Mouse (Mus musculus) adrenal gland, adult 18-20 months (tissue): Measurements from ENCODE around the gene Ankrd39. TPM values are rescaled to one million over a fixed set of nuclear protein-coding genes. Genes with fewer than 3 reads are reported as not detected.
A peak's percentile ranks its signal among the peaks of the same experiment; 100 is the strongest.

Experiments
- DNase-seq, 2 experiments: peaks; one replicate each; pipeline ENCODE4 v3.0.0; 2021 to 2022; ENCODE audit warnings: low spot score in 2 of 2
- total RNA-seq, 2 experiments: library from RNA; stranded (reverse); gene quantifications; 1 replicate in 1 of 2; 2 replicates in 1 of 2; pipeline ENCODE4 v1.2.3; 2021

Ankrd39 gene
- total RNA-seq, 2 experiments from 2014 or later = 11.0 to 11.1 TPM

DNA sequence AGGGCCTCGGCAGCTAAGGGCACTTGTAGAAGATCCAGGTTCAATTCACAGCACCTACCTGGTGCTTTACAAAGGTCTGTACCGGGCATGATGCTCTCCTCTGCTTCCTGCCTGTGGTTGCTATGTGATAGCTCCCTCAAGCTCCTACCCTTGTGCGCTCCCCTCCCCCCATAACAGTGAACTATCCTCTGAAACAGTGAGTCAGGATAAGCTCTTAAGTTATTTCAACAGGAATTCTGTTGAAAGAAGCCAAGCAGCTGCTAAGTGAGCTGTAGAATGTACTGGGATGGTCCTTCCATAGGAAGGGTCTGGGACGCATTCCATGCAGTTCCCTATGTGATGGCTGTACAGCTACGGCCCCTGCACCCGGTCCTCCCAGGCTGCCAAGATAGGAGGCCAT, 13.7 kb downstream of the Ankrd39 start:
- no peak for DNase-seq

DNA sequence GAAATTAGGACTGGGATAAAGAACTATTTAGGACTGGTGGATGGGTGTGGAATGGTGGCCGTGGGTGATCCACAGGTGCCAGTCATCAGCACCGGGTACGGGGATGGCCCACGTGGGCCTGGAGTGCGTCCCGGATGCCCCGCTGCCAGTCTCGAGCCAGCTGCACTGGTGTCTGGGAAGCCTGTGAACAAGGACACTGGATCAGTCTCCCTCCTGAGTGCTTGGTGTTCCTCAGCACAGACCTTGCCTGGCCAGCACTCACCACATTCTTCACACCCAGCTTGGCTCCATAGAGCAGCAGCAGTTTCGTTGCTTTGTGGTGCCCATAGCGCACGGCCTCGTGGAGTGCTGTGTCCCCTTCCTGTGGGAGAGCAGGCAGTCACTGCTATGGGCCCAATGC, 15.8 kb downstream of the Ankrd39 start:
- no peak for DNase-seq

DNA sequence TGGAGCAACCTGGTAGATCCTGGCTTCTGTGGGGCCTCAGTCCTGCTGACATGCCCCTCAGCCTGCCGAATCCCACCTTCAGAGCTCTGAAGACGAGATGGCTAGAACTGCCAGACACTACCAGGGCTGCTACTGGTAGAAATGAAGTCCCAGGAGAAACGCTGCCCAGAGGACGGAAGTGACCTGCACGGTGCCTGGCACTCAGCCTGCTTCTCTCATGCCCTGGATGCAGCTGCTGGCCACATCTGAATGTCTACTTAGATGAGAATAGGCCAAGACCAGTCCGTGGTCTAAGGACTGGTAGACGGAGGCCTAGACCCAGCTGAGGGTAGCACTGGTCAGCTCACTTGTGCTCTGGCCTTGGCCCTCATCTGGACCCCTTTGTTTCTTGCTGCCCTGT, 16.3 kb downstream of the Ankrd39 start:
- no peak for DNase-seq

DNA sequence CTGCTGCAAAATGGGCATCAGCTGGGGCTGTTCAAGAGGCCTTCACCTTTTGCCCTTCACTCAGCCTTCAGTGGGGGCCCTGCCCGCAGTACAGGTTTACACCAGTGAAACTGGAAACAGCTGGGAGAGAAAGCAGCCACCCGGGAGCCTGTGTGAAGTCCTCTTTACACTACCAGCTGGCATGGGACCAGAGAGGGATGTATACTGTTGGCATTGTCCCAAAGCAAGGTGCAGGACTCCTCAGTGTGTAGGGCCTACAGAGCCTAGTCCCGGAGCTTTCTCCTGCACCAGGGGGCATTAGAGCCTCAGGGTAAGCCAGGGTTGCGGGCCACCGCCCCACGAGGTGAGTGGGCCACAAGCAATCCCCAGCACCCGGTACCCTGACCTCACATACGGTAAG, 16.8 kb downstream of the Ankrd39 start:
- DNase-seq = no peak

GRCm38 (mm10) chr1:36529875-36530274, 17.4 kb downstream of the Ankrd39 start:
- no peak for DNase-seq

DNA sequence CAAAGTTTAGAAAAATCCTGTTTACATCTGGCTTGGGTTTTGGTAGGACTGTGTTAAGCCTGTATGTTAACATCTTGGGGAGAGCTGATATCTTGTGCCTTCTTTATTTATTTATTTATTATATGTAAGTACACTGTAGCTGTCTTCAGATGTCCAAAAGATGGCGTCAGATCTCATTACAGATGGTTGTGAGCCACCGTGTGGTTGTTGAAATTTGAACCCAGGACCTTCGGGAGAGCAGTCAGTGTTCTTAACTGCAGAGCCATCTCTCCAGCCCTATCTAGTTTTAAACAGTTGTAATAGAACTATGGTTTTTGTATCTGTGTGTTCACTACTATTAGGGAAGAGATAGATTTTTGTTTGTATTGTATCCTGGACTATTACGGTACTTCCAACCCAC, 18.0 kb downstream of the Ankrd39 start:
- no peak for DNase-seq

GRCm38 (mm10) chr1:36528351-36528750, 18.9 kb downstream of the Ankrd39 start:
- DNase-seq = no peak

- DNase-seq = no peak
Observed at GRCm38 (mm10) chr1:36526903-36527302, 20.3 kb downstream of the Ankrd39 start.

DNA sequence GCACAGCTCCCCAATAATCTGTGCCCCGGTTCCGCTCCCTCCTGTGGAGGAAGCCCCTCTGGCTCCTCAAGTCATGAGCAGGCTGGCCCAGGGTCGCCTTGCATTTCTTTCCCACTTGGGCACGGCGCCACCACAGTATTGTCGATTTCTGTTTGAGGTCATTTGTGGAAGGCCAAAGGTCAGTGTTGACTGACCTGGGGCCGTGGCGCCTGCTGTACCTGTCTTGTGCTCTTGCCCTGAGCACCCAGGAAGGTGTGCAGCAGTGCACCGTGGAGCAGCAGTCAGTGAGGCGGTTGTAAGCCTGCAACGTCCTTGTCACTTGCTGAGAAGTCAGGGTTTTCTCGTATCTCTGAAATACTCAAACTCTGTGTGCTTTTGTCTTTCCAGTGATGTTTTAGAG, 21.5 kb downstream of the Ankrd39 start:
- DNase-seq = no peak

- DNase-seq = no peak
Observed at GRCm38 (mm10) chr1:36524058-36524457, 23.2 kb downstream of the Ankrd39 start.

DNA sequence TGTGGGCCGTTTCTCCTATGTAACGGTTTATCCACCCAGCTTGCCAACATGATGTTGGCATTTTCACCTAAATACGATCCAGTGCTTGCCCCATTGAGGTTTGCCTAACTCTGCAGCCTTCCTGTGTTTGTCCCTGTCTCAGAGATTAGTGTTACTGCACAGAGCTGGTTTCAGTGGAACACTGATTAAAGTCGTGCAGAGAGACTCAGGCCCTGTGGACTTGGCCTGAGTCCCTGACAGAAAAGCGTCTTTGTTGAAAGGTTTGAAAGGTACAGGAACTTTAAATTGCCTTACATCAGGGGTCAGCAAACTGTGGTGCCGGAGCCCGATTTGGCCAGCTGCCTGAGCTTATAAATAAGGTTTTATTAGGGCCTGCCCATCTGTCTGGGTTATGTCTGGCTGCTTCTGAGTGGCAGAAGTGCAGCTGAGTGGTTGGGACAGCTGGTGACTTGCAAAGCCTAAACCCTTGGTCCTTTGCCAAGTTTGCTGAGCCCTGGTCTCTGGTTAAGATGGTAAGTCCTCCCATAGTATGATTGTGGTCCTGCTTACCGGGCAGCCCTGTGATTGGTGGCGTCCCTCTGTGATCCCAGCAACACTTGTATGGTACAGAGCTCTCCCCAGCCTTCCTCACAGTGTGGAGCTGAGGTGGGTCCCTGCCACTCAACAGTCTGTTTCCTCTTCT, 23.8 kb downstream of the Ankrd39 start:
- DNase-seq = no peak

DNA sequence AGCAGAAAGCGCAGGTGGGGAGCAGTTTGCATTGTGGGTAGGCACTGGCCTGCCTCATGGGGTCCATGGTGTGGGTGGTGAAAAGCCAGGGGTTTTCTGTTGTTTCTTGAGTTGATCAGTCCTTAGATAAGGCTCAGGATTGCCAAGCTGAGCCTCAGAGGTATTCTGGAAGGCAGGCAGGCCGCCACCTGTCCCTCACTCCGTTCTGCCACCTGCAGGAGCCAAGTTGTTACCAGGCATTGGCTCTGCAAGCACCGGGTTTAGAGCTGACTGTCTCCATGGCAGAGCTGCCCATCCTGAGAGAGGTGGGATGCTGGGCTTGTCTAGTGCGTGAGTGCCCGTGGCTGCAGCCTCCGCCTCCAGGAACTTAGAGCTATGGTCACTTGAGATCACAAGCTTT, 25.0 kb downstream of the Ankrd39 start:
- DNase-seq = no peak

DNA sequence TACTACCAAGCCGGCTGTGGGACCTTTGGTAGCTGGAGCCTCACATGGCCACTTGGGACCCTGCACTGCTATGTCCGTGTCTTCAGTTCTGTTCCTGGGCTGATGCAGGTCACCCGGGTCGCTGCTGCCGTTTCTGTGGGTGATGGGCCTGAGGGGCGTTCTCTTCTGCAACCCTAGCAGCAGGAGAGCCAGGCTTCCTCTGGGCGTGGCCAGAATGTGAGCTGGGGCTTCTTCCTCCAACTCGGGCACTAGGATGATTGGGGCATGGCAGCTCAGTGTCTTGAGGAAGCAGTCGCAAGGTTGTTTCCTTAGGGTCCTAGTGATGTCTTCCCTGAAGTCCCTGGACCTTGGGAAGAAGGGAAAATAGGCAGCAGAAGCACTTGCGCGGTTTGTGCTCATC, 27.6 kb downstream of the Ankrd39 start:
- DNase-seq = no peak

DNA sequence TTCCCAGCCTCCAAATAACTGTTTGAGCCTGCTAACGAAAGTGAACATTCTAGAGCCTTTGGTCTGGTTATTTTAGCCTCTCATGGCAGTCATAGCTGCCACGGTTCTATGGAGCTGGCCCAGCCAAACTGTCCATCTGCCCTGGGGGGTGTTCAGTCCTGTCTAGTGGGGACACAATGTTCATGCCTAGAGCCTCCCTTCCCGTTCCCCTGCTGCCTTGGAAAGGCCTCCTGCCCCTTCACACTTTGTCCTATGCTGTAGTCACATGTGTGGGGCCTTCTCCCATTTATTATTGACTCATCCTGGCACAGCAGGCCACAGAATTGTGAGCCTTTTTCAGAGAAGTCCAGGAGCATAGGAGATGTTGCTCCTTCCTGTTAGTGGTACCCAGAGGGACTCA, 29.0 kb downstream of the Ankrd39 start:
- DNase-seq = no peak

DNA sequence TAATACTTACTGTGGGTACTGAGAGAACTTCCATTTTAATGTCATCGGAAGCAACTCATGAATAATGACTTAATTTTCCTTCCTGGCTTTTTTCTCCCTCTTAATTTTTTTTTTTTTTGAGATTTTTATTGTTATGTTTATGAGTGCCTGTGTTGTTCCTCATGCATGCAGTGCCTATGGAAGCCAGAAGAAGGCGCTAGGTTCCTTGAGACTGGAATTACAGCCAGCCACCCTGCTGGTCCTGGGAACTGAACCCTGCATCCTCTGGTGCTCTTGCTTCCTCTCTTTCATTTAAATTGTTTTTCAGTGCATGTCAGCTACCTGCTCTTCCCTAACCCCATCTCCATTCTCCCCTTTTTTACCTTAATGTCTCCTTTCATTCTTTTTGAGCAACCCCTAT, 33.5 kb downstream of the Ankrd39 start:
- DNase-seq = no peak

GRCm38 (mm10) chr1:36513310-36513709, 33.9 kb downstream of the Ankrd39 start:
- no peak for DNase-seq

DNA sequence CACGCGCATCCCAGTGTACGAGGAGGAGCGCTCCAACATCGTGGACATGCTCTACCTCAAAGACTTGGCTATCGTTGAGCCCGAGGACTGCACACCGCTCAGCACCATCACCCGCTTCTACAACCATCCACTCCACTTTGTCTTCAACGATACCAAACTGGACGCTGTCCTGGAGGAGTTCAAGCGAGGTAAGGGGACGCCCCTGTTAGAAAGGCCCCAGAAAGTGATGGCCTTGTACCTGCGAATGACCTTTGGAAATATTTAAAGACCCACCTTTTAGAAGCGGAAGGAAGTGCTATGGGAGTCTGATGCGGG, 34.3 kb downstream of the Ankrd39 start:
- no peak for DNase-seq

DNA sequence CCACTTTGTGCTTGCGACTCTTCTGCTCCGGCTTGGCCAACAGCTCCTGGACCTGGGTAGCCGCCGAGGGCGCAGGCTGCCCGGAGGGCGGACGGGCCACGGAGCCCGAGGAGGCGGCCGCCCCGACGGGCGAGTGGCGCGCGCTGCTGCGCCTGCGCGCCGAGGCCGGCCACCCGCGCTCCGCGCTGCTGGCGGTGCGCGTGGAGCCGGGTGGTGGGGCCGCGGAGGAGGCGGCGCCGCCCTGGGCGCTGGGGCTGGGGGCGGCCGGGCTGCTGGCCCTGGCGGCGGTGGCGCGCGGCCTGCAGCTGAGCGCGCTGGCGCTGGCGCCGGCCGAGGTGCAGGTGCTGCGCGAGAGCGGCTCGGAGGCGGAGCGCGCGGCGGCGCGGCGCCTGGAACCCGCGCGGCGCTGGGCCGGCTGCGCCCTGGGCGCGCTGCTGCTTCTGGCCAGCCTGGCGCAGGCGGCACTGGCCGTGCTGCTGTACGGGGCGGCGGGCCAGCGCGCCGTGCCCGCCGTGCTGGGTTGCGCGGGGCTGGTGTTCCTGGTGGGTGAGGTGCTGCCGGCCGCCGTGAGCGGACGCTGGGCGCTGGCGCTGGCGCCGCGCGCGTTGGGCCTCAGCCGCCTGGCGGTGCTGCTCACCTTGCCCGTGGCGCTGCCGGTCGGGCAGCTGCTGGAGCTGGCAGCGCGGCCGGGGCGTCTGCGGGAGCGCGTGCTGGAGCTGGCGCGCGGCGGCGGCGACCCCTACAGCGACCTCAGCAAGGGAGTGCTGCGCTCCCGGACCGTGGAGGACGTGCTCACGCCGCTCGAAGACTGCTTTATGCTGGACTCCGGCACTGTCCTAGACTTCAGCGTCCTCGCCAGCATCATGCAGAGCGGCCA, 34.9 kb downstream of the Ankrd39 start:
- DNase-seq = peak; percentile 41 to 56

DNA sequence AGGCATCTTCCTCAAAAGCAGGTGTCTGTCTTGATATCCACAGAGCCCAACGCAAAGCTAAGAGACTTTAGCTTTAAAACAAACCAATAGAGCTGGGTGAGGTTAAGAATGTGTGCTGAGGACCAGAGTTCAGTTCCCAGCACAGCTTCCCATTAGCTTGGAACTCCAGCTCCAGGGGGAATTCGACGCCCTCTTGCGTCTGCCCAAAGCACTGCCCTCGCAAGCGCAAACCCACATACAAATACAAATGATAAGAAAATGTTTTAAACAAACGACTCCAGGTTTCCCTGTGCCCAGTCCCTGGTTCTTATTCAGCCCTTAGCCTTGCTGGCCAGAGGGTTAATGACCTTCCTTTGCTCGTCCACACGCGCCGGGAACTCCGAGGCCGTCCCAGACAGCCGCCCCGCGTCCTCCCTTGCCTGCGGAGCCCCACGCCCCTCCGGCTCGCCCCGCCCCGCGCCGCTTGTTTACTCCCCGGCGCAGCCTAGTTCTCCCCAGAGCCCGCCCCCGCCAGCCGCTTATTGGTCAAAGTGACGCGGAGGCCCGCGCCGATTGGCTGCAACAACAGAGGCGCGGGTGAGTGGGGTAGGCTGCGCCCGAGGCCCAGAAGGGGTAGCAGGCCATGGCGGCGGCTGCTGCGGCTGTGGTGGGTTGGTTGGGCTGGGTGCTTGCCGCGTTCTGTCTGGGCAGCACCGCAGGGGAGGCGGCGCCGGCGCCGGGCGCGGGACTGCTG, 35.8 kb downstream of the Ankrd39 start, which contains the start of gene Cnnm3:
Gene Cnnm3 (plus strand): TSS at position 579 of the 733 bp plus-strand sequence.
- peak; percentile 99 for DNase-seq

DNA sequence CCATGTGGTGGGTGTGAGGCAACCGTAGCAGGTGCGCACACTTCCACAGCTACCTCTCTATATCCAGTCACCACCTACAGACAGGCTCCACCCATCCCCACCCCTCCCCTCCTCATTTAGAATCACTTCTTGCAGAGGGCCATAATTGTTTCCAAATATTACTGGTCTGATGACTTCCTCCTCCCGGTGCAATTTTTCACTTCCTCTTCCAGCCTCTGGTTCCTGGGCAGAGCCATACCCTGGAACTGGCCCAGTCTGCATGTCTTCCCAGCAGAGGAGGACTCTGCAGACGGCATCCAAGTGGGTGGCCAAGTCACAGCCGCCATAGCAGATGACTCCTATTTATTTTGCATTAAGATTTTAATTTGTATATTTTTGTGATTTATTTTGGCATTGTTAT, 39.0 kb downstream of the Ankrd39 start:
- no peak for DNase-seq

- peak; percentile 70 to 76 for DNase-seq
Observed at GRCm38 (mm10) chr1:36501261-36501660, 46.0 kb downstream of the Ankrd39 start.

GRCm38 (mm10) chr1:36497312-36497711, 49.9 kb downstream of the Ankrd39 start:
- DNase-seq = no peak
